Mouse (Mus musculus): ENCODE results near the gene Cdh23. TPM values are rescaled to one million over a fixed set of nuclear protein-coding genes. Genes with fewer than 3 reads are reported as not detected.
A peak's percentile ranks its signal among the peaks of the same experiment; 100 is the strongest.

The Cdh23 gene
- total RNA-seq, 4 experiments from 2014 or later: 1.1 to 1.8 (median 1.4) TPM

GRCm38 (mm10) chr10:60287726-60288125, 408.6 kb downstream of the Cdh23 start:
- no peak for DNase-seq (ENCODE audit: low spot score in 2 of 2)

DNA sequence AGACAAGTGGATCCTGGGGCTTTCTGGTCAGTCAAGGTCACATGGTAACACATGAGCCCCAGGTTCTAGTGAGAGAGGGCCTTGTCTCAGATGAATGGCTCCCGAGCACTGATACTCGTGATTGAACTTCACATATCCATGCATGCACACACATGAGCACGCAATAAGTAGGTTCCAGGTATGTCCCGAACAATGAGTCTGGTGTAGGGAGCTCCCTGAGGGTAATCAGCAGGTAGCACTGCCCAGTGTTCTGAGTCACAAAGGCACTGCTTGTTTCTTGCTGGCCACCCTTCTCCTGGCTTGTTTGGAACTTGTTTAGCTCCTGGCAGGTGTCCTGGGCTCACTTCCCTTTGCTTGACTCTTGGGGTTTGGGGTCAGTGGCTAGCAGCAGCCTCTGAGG, 409.1 kb downstream of the Cdh23 start:
- no peak for DNase-seq (ENCODE audit: low spot score in 2 of 2)

- no peak for DNase-seq (ENCODE audit: low spot score in 2 of 2)
Measured at GRCm38 (mm10) chr10:60286546-60286945, 409.7 kb downstream of the Cdh23 start.

- peak in 1 of 2 experiments; percentile 45 for DNase-seq (ENCODE audit: low spot score in 2 of 2)
Measured at GRCm38 (mm10) chr10:60285676-60286372, 410.5 kb downstream of the Cdh23 start.

DNA sequence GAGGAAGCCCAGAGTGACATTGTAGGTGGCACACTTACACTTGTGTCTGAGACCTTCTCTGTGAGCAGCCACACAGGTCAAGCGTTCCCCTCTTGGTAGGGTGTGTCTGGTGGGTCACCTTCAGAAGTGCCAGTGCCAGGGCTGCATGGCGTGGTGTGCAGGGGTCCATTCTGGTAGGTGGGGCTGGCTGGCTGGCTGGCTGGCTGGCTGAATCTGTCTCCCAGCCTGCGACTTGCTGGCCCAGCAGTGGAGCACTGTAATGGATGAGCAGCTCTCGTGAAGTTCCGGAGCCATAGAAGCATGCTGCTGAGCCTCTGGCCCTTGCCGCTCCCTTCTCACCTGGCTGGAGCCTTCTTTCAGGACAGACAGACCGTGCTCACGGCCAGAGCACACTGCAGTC, 411.1 kb downstream of the Cdh23 start:
- DNase-seq (ENCODE audit: low spot score in 2 of 2): no peak

GRCm38 (mm10) chr10:60284676-60285111, 411.6 kb downstream of the Cdh23 start:
- DNase-seq (ENCODE audit: low spot score in 2 of 2): no peak

- no peak for DNase-seq (ENCODE audit: low spot score in 2 of 2)
Measured at GRCm38 (mm10) chr10:60284248-60284647, 412.0 kb downstream of the Cdh23 start.

GRCm38 (mm10) chr10:60282116-60283014, 413.9 kb downstream of the Cdh23 start:
- no peak for DNase-seq (ENCODE audit: low spot score in 2 of 2)

DNA sequence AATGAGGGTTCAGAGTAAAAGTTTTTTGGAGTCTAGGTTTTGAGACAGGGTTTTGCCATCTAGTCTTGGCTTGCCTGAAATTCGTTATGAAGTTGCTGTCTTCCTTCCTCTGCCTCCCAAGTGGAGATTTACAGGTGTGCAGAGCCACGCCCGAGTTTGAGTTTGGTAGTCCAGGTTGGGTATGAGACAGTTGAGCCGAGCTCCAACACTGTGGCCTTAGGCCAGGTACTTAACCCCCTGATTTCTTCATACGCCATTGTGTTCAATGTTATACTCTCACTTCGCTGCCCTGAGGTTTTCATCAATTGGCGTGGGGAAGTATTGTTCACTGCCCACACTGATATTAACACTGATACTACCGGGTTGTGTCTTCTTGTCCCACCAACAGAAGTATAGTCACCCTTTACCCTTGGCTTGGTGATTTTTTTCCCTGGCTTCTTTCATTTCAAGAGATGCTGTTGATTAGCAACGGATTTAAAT, 414.7 kb downstream of the Cdh23 start:
- no peak for DNase-seq (ENCODE audit: low spot score in 2 of 2)

- no peak for DNase-seq (ENCODE audit: low spot score in 2 of 2)
Measured at GRCm38 (mm10) chr10:60280353-60280752, 415.9 kb downstream of the Cdh23 start.

DNA sequence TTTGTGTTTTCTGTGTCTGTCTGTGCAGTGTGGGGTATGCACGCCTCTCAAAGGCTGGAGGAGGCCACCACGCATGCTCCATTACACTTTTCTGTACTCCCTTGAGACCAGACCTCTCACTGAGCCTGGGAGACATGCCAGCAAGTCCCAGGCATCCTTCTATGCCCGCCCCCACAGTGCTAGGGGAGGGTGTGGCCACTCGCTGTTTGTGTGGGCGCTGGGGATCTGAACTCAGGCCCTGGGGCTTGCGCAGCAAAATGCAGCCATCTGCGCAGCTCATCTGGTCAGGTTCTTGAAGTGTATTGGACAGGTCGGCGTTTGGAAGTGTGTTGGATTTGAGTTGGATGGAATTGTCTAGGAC, 416.4 kb downstream of the Cdh23 start:
- peak; percentile 57 to 67 for DNase-seq (ENCODE audit: low spot score in 2 of 2)

DNA sequence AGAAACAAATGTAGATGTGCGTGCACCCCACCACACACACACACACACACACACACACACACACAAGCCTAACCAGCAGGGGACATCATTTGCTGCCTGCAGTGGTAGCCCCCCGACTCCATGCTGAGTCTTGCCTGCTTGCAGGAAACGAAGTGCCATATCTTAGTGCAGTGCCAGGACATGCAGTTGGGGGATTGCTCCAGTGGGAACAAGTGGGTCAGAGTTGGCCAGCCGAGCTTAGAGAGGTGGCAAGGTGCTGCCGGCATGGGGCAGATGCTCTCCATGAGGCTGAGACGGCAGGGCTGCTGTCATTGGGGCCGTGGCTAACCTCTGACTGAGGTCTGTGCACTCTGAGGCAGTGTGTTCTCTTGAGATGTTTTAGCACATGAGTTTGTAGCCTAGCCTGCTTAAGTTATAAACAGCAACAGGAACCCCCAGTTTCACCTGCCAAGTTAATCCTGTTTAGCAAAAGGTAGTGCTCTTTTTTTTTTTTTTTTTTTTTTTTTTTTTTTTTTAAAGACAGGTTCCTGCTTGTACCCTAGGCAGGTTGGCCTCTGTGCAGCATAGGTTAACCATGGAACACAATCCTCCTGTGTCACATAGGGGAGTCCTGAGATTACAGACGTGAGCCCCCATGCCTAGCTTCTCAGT, 416.9 kb downstream of the Cdh23 start:
- DNase-seq (ENCODE audit: low spot score in 2 of 2): no peak

GRCm38 (mm10) chr10:60278786-60279185, 417.5 kb downstream of the Cdh23 start:
- no peak for DNase-seq (ENCODE audit: low spot score in 2 of 2)

GRCm38 (mm10) chr10:60278006-60278399, 418.3 kb downstream of the Cdh23 start:
- no peak for DNase-seq (ENCODE audit: low spot score in 2 of 2)

DNA sequence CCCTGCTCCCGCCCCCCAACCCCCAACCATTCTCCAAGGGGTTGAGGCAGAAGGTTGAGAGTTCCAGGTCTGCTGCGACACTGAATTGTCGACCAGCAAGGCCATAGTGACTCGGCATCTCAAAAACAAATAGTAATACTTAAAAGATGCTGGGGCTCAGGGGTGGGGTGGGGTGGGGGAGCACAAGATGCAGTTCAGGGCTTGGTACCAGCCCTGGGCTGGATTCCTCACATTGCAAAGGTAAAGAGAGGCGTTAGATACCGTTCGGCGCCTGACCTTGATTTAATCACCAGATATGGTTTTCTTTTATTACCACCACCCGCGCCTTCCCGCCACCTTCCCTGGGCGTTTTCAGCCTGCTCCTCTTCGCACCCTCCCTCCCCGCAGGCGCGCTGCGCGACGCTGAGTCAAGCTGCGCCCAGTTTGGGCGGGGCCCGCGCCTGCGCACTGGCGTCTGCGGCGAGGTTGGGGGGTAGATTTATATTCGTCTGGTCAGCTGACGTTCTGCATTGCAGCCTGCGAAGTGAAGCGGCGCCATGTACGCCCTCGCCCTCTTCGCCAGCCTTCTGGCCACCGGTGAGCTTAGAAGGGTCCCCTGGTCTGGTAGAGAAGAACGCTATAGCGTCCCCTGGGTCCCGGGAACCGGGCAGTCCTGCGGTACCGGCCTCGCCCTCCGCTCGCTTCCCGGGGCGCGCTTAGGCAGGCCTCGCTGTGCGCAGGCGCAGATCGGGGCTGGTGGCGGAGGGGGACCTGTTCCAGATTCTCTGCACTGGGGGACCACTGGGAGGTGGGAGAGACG, 418.9 kb downstream of the Cdh23 start, which contains the start of gene Psap:
TSS of gene Psap (plus strand) at position 421 of the 799 bp plus-strand sequence.
- DNase-seq (ENCODE audit: low spot score in 2 of 2): peak; percentile 89 to 93

DNA sequence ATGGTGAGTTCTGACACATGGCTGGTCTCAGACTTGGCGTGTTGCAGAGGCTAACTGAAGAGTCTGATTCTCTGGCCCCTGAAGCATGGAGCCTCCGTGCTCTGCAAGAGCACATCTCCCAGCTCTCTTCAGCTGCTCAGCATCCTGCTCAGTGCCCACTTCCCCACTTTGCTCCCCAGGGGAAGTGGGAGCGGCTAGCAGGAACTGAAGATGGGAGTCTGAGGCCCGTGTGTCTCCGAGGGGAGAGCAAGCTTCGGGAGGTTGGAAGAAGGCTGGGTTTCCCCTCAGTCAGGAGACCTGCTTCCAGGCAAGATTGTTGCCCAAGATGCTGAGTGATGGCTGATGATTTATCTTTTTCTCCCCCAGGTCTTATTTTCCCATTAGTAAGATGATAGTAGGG, 422.9 kb downstream of the Cdh23 start:
- DNase-seq (ENCODE audit: low spot score in 2 of 2): no peak

DNA sequence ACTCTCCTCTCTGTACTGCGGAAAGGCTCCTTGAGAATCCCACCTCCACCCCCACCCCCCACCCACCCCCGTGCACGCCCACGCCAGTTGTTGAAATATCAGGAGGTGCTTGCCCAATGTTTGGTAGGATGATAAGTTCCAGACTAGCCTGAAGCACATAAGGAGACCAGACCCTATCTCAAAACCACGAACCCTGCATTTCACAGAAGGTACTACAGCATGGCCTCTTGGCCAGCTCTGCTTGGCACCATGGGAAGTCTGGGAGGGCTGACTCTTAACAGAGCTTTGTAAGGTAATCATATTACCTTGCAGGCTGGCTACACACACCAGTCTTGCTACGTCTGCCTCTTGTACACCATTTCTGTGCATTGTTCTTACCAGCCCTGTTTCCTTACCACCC, 424.0 kb downstream of the Cdh23 start:
- no peak for DNase-seq (ENCODE audit: low spot score in 2 of 2)

- no peak for DNase-seq (ENCODE audit: low spot score in 2 of 2)
Measured at GRCm38 (mm10) chr10:60271015-60271414, 425.3 kb downstream of the Cdh23 start.

- DNase-seq (ENCODE audit: low spot score in 2 of 2): peak; percentile 34 to 53
Measured at GRCm38 (mm10) chr10:60269141-60270064, 426.9 kb downstream of the Cdh23 start.

DNA sequence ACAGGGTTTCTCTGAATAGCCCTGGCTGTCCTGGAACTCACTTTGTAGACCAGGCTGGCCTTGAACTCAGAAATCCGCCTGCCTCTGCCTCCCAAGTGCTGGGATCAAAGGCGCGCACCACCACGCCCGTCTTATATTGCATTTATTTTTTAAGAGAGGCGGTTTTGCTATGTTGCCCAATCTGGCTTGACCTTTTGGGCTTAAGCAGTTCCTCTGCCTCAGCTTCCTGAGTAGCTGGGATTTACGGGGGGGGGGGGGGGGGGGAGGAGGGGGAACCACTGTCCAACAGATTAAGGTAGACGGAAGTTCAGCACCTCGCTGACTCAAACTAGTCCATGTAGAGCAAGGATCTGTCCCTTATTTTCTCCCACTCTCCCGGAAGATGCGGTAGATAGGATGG, 427.6 kb downstream of the Cdh23 start:
- no peak for DNase-seq (ENCODE audit: low spot score in 2 of 2)

Data from gastrocnemius, adult 8-10 months (tissue).